Mouse (Mus musculus) embryonic facial prominence, embryonic 14.5 days (tissue): ENCODE measurements at regions not wholly inside any gene's neighbourhood (a gene's known extent, or its start where the extent isn't known, plus 50 kb on each side); places are given as distances from the start of the nearest gene placed in this dataset.

Experiments
- ATAC-seq: fragments of 200-750 bp; cut with Nextera tagmentation; 2 replicates; pipeline ENCODE4 v1.8.0; 2017; ENCODE audit warnings: low read depth, moderate number of reproducible peaks, moderate TSS enrichment
- DNase-seq: peaks from one replicate; pipeline ENCODE4 v3.0.0-alpha.2; 2015; ENCODE audit warnings: low spot score
- H3K27ac ChIP-seq: fragments of 300-500 bp; sonication (generic); replicated peaks from 2 replicates; pipeline ENCODE4 v1.5.1; 2014; ENCODE audit warnings: low read depth, mild to moderate bottlenecking, low read length, moderate library complexity
- H3K27me3 ChIP-seq: fragments of 300-500 bp; sonication (generic); replicated peaks from 2 replicates; pipeline ENCODE4 v1.6.1; 2014; ENCODE audit warnings: low read length; ENCODE audit not compliant: control insufficient read depth, insufficient read depth
- H3K36me3 ChIP-seq: fragments of 300-500 bp; sonication (generic); 2 replicates; pipeline ENCODE4 v1.6.1; 2014; ENCODE audit warnings: low read length, mixed read lengths; ENCODE audit not compliant: control insufficient read depth, insufficient read depth
- H3K4me1 ChIP-seq: fragments of 300-500 bp; sonication (generic); 2 replicates; pipeline ENCODE4 v1.6.1; 2014; ENCODE audit warnings: antibody characterized with exemption, low read length; ENCODE audit not compliant: control insufficient read depth, insufficient read depth
- H3K4me2 ChIP-seq: fragments of 300-500 bp; sonication (generic); 2 replicates; pipeline ENCODE4 v1.6.1; 2014; ENCODE audit warnings: low read depth, mild to moderate bottlenecking, low read length, moderate library complexity, mixed read lengths
- H3K4me3 ChIP-seq: fragments of 300-500 bp; sonication (generic); 2 replicates; pipeline ENCODE4 v1.5.1; 2014; ENCODE audit warnings: low read depth, mild to moderate bottlenecking, low read length
- H3K9ac ChIP-seq: fragments of 300-500 bp; sonication (generic); 2 replicates; pipeline ENCODE4 v1.6.1; 2014; ENCODE audit warnings: low read depth, mild to moderate bottlenecking, low read length, moderate library complexity, mixed read lengths
- H3K9me3 ChIP-seq: fragments of 300-500 bp; sonication (generic); 2 replicates; pipeline ENCODE4 v1.6.1; 2016; ENCODE audit warnings: low read length; ENCODE audit not compliant: control insufficient read depth
- WGBS: fragments of 180-500 bp; shearing (Covaris S2); extraction: QIAGEN DNeasy Blood & Tissue Kit; methylation state at CpG from one replicate; pipeline ENCODE4 v1.1.7; 2014; 5-methylcytosine and 5-hydroxymethylcytosine counted together

GRCm38 (mm10) chr13:107325707-107326495 lies 304.0 kb upstream of the Kif2a start:
- no peak overlapping the region for H3K4me3 ChIP-seq
- no peaks in the 10 kb centered on the region for H3K27me3 ChIP-seq
- ATAC-seq, result no peak
- H3K9ac ChIP-seq, result no peak overlapping the region
- peak; percentile 34 for DNase-seq
- no peaks in the 10 kb centered on the region for H3K36me3 ChIP-seq
- no peaks in the 10 kb centered on the region for H3K9me3 ChIP-seq
- no peaks in the 10 kb centered on the region for H3K4me1 ChIP-seq
- 62% methylated on average over 3 of the region's 3 CpGs for WGBS
- no peak overlapping the region for H3K4me2 ChIP-seq
- no peak overlapping the region for H3K27ac ChIP-seq

GRCm38 (mm10) chr13:107314746-107315145 lies 292.8 kb upstream of the Kif2a start:
- Histone ChIP-seq H3K9ac (no peak overlapping the region), H3K27ac (no peak overlapping the region), H3K4me3 (no peak overlapping the region), H3K4me2 (no peak overlapping the region), H3K4me1 (no peaks in the 10 kb centered on the region), H3K9me3 (no peaks in the 10 kb centered on the region), H3K36me3 (no peaks in the 10 kb centered on the region), H3K27me3 (no peaks in the 10 kb centered on the region)
- DNase-seq (no peak), ATAC-seq (no peak)
- 86% methylated on average over 7 of the region's 7 CpGs for WGBS

GRCm38 (mm10) chr13:107308958-107309639 lies 287.2 kb upstream of the Kif2a start:
- no peaks in the 10 kb centered on the region for H3K27me3 ChIP-seq
- ATAC-seq (no peak), DNase-seq (no peak)
- no peak overlapping the region for H3K4me2 ChIP-seq
- H3K4me3 ChIP-seq, result no peak overlapping the region
- no peak overlapping the region for H3K27ac ChIP-seq
- no peaks in the 10 kb centered on the region for H3K36me3 ChIP-seq
- no peaks in the 10 kb centered on the region for H3K4me1 ChIP-seq
- no peaks in the 10 kb centered on the region for H3K9me3 ChIP-seq
- WGBS, result 71% methylated on average over 6 of the region's 6 CpGs
- no peak overlapping the region for H3K9ac ChIP-seq

- Histone ChIP-seq H3K9ac (no peak overlapping the region), H3K27ac (no peak overlapping the region), H3K4me3 (no peak overlapping the region), H3K27me3 (no peaks in the 10 kb centered on the region), H3K9me3 (no peaks in the 10 kb centered on the region), H3K36me3 (no peaks in the 10 kb centered on the region), H3K4me1 (no peaks in the 10 kb centered on the region), H3K4me2 (no peak overlapping the region)
- ATAC-seq (no peak), DNase-seq (no peak)
- WGBS, result 87% methylated on average over 2 of the region's 2 CpGs
These were observed 286.5 kb upstream of the Kif2a start for GRCm38 (mm10) chr13:107308404-107308803.

- Histone ChIP-seq H3K36me3 (no peaks in the 10 kb centered on the region), H3K27me3 (no peaks in the 10 kb centered on the region), H3K4me1 (no peaks in the 10 kb centered on the region), H3K4me2 (no peak overlapping the region), H3K27ac (no peak overlapping the region), H3K9ac (no peak overlapping the region), H3K9me3 (no peaks in the 10 kb centered on the region), H3K4me3 (no peak overlapping the region)
- ATAC-seq (no peak), DNase-seq (no peak)
- 79% methylated on average over 1 of the region's 1 CpGs for WGBS
These were observed 285.0 kb upstream of the Kif2a start for GRCm38 (mm10) chr13:107306958-107307357.

- no peak overlapping the region for H3K4me2 ChIP-seq
- H3K27ac ChIP-seq, result no peak overlapping the region
- H3K9ac ChIP-seq, result no peak overlapping the region
- H3K4me3 ChIP-seq, result no peak overlapping the region
- DNase-seq, result no peak
- 86% methylated on average over 1 of the region's 1 CpGs for WGBS
- H3K4me1 ChIP-seq, result no peaks in the 10 kb centered on the region
- ATAC-seq, result no peak
- H3K27me3 ChIP-seq, result no peaks in the 10 kb centered on the region
- no peaks in the 10 kb centered on the region for H3K9me3 ChIP-seq
- H3K36me3 ChIP-seq, result no peaks in the 10 kb centered on the region
These were observed 284.3 kb upstream of the Kif2a start for GRCm38 (mm10) chr13:107306232-107306631.

- Histone ChIP-seq H3K4me2 (no peak overlapping the region), H3K27ac (no peak overlapping the region), H3K9me3 (no peaks in the 10 kb centered on the region), H3K9ac (no peak overlapping the region), H3K36me3 (no peaks in the 10 kb centered on the region), H3K4me3 (no peak overlapping the region), H3K4me1 (no peaks in the 10 kb centered on the region), H3K27me3 (no peaks in the 10 kb centered on the region)
- DNase-seq (peak; percentile 14), ATAC-seq (no peak)
- WGBS, result 56% methylated on average over 1 of the region's 1 CpGs
These were observed 283.8 kb upstream of the Kif2a start for GRCm38 (mm10) chr13:107305738-107306137.

GRCm38 (mm10) chr13:107303878-107304277 lies 282.0 kb upstream of the Kif2a start:
- WGBS, result 61% methylated on average over 7 of the region's 7 CpGs
- Histone ChIP-seq H3K9ac (no peak overlapping the region), H3K27ac (no peak overlapping the region), H3K27me3 (no peaks in the 10 kb centered on the region), H3K36me3 (no peaks in the 10 kb centered on the region), H3K4me3 (no peak overlapping the region), H3K4me1 (no peaks in the 10 kb centered on the region), H3K9me3 (no peaks in the 10 kb centered on the region), H3K4me2 (no peak overlapping the region)
- no peak for DNase-seq
- ATAC-seq, result no peak

GRCm38 (mm10) chr13:107303322-107303721 lies 281.4 kb upstream of the Kif2a start:
- no peak overlapping the region for H3K4me3 ChIP-seq
- no peak overlapping the region for H3K4me2 ChIP-seq
- no peaks in the 10 kb centered on the region for H3K4me1 ChIP-seq
- 54% methylated on average over 5 of the region's 5 CpGs for WGBS
- no peaks in the 10 kb centered on the region for H3K36me3 ChIP-seq
- no peaks in the 10 kb centered on the region for H3K9me3 ChIP-seq
- no peak overlapping the region for H3K27ac ChIP-seq
- H3K27me3 ChIP-seq, result no peaks in the 10 kb centered on the region
- ATAC-seq (no peak), DNase-seq (peak; percentile 7)
- no peak overlapping the region for H3K9ac ChIP-seq
